Mouse (Mus musculus): ENCODE data around the gene Scyl1.
A peak's percentile ranks its signal among the peaks of the same experiment; 100 is the strongest.

DNA sequence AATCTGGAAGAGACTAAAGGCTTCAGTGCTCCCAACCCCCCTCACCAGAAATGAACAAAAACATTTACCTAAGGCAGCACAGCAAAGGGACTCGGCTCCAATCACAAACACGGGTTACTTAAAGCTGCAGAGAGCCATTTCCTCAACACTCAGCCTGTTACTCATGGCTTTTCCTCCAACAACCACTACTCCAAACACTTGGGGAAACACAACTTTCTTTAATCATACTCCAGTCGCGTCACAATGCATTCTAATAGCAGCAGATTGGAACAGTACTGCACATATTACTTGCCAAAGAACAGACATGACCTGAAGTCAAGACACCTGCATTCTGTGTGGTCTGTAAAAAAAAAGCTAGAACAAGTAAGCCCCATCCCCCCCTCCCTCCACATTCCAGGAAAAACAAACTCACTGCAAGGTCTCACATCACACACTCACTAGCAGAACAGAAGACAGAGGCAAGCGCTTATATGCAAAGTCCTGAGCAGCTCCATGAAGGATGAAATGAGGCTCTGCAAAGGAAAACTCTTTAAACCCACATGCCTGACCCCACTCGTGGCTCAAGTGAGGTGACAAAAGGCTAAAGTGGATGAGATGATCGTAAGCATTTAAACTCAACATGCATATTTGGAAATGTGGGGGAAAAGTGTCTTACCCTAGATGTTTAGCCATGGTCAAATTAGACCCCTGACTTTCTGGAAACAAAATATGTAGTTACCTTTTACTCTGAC lies 26.3 kb upstream of the Scyl1 start:
- TF ChIP-seq CTCF (IDR thresholded peaks at IDR 0.05) (no peak), POLR2A (IDR thresholded peaks at IDR 0.05; ENCODE audit: insufficient read depth, low read depth, low read length) (peak; percentile 70; the same call in 1 of the 2 replicates)
